Mouse (Mus musculus): ENCODE measurements around the gene Copz1. TPM values are rescaled to one million over a fixed set of nuclear protein-coding genes. Genes with fewer than 3 reads are reported as not detected.

The Copz1 gene
- total RNA-seq, 2 experiments from 2014 or later, result 91.0 to 96.2 TPM

GRCm38 (mm10) chr15:103343556-103343955 lies 71.0 kb downstream of the Copz1 start:
- TF ChIP-seq CTCF (conservative IDR thresholded peaks at IDR 0.05), result peak; percentile 31
- DNase-seq (ENCODE audit: low spot score in 2 of 2), result no peak
- no peak overlapping the region for H3K27ac ChIP-seq
- no peak overlapping the region for H3K4me3 ChIP-seq

- Histone ChIP-seq H3K4me3 (no peak overlapping the region), H3K27ac (no peak overlapping the region)
- DNase-seq (ENCODE audit: low spot score in 2 of 2), result no peak
- TF ChIP-seq CTCF (conservative IDR thresholded peaks at IDR 0.05), result no peak
Observed at GRCm38 (mm10) chr15:103345789-103346188, 73.3 kb downstream of the Copz1 start.

GRCm38 (mm10) chr15:103347275-103347684 lies 74.8 kb downstream of the Copz1 start:
- TF ChIP-seq CTCF (conservative IDR thresholded peaks at IDR 0.05), result peak; percentile 64
- Histone ChIP-seq H3K4me3 (no peak overlapping the region), H3K27ac (no peak overlapping the region)
- DNase-seq (ENCODE audit: low spot score in 2 of 2), result peak in 1 of 2 experiments; percentile 56

Small RNA genes lying within 50 kb of the gene (microRNA-seq; reads per million reads assigned to microRNA genes)
- gene Mir148b, result 97.4 to 117 reads per million in 2 experiments

Other genes starting within 250 kb of the Copz1 start
- 10 to 100 TPM; 17.9 to 18.2 TPM for gene Smug1, start 105.6 kb upstream of the Copz1 start, total RNA-seq (2021)
- 100 to 1,000 TPM; 179 to 187 TPM for gene Cbx5, start 32.9 kb upstream of the Copz1 start, total RNA-seq (2021)
- gene Hnrnpa1, start 32.3 kb upstream of the Copz1 start, total RNA-seq (2021), result 100 to 1,000 TPM; 256 to 265 TPM
- gene Nfe2, start 14.3 kb upstream of the Copz1 start, total RNA-seq (2021), result not detected
- under 1 TPM; 0.61 to 0.81 TPM for gene Gpr84, start 37.9 kb downstream of the Copz1 start, total RNA-seq (2021)
- 10 to 100 TPM; 40.8 to 42.2 TPM for gene Zfp385a, start 67.4 kb downstream of the Copz1 start, total RNA-seq (2021)
- gene Itga5, start 94.0 kb downstream of the Copz1 start, total RNA-seq (2021), result 1 to 10 TPM; 1.2 to 2.1 TPM
- not detected for gene Gtsf1, start 157.8 kb downstream of the Copz1 start, total RNA-seq (2021)
- gene Gtsf2, start 175.8 kb downstream of the Copz1 start, total RNA-seq (2021), result not detected
- gene Nckap1l, start 181.1 kb downstream of the Copz1 start, total RNA-seq (2021), result 1 to 10 TPM; 6.9 to 8.7 TPM
- 100 to 1,000 TPM; 109 to 117 TPM for gene Pde1b, start 230.3 kb downstream of the Copz1 start, total RNA-seq (2021)